Mouse (Mus musculus) C2C12 (cell line): ENCODE data around the gene Aspscr1.

Experiments used
- CEBPB ChIP-seq: IDR thresholded peaks from one replicate; pipeline ENCODE4 v1.6.1; 2011; ENCODE audit warnings: low read depth, mild to moderate bottlenecking, control low read depth, moderate library complexity
- CTCF ChIP-seq: IDR thresholded peaks from one replicate; pipeline ENCODE4 v1.5.1; 2011; ENCODE audit not compliant: control insufficient read depth, insufficient read depth, insufficient read length
- MAX ChIP-seq: IDR thresholded peaks from one replicate; pipeline ENCODE4 v1.6.1; 2011; ENCODE audit warnings: mild to moderate bottlenecking, control low read depth
- MYOD1 ChIP-seq: IDR thresholded peaks from one replicate; pipeline ENCODE4 v1.6.1; 2011; ENCODE audit warnings: low read depth; ENCODE audit not compliant: control insufficient read depth, insufficient read length
- USF1 ChIP-seq: IDR thresholded peaks from one replicate; pipeline ENCODE4 v1.6.1; 2011; ENCODE audit warnings: low read depth, mild to moderate bottlenecking, control low read depth, moderate library complexity

DNA sequence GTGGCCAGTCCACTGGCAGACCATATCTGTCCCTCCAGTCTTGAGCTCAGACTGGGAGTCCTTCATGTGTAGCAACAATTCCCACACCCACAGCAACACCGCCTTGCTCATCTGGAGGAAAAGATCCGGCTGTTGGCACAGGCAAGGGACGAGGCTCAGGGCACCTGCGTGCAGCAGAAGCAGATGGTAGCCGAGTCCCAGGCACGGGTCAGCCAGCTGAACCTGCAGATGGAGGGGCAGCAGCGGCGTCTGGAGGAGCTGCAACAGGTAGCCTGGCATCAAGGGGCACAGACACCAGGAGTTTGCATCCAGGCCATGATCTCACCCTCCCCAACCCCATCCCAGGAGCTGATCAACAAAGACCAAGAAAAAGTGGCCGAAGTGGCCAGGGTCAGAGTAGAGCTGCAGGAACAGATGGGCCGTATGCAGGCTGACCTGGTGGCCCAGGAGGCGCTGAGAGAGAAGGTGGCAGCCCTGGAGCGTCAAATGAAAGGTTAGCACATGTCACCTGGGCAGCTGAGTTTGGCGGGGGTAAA is 47.1 kb downstream of the Aspscr1 start:
- TF ChIP-seq CTCF, result no peak
- TF ChIP-seq USF1, result no peak
- no peak for TF ChIP-seq MAX
- TF ChIP-seq MYOD1, result no peak
- no peak for TF ChIP-seq CEBPB
